Mouse (Mus musculus) cerebral cortex, adult 2 months (tissue): ENCODE measurements around the gene Wdfy2.

ENCODE experiments used
- WGBS: fragments of 180-500 bp; shearing (Covaris S2); methylation state at CpG from one replicate; pipeline ENCODE4 v1.1.7; 2018; 5-methylcytosine and 5-hydroxymethylcytosine counted together

Wdfy2 gene

DNA sequence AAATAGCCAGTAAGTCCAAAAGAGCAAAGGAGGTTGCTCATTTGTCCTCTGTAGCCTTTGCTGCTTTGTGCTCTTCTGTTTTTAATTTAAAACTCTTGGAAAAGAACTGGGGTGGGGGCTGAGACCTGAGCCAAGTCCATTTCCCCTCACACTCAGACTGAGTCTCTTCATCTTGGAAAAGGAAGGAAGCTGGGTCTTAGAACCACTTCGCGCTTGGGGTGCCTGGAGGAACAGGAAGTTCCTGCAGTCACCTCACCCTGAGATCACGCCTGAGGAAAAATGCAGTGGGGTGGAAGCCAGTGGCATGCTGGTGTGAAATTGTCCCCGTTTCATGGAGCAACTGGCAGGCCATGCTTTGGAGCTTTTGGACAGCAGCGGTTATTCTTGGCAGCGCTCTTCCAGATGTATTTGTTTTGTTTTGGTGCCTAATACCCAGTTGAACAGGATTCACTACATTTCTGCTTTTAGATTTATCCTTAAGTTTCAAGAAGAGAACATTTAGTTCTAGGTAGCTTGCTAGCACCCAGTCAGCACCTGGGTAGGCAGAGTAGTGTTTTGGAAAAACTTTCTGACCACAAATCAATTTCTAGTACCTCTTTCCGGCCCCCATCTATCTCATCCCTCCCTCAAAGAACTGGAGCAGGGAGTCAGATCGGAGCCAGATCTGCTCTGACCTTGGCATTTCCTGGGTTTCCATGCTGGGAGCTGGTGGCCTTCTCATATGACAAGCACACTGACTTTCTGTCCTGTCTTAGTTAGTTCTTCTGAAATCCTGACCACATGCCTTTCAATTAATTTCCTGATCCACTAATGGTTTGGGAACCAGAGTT is 7.7 kb downstream of the Wdfy2 start:
- 65% methylated on average over 8 of the region's 8 CpGs for WGBS

DNA sequence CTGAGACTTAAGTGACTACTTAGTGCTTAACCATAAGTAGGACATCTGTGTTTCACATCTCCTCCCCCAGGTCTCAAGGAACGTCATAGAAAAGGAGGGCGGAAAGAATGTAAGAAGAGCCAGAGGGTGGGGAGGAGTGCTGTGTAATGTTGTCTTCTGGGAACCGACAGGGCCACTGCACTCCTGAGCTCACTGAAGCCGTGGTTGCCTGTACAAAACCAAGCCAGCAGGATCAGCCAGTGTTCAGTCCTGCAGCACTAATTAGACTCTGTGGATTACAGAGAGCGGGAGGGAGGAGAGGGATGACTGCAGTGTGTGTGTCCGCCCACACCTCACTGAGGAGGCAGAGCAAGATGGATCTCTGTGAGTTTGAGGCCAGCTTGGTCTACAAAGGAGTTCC is 13.5 kb downstream of the Wdfy2 start:
- WGBS: 27% methylated on average over 6 of the region's 6 CpGs

DNA sequence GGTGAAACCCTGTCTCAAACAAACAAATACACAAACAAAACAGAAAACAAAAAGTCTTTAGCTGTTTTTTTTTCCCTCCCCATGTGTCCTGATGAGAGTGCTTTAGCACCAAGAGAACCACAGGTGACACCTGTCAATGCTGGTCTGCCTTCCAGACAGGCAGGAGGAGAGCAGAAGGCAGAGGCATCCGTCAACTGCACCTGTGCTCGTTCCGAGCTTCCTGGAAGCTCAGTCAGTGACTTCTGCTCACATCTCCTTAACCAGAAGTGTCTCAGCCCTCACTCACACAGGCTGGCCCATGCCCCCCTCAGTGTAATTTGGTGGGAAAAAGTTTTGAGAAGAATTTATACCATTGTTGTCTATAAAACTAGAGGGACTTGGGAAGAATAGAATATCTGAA is 15.4 kb downstream of the Wdfy2 start:
- WGBS: 78% methylated on average over 3 of the region's 3 CpGs

DNA sequence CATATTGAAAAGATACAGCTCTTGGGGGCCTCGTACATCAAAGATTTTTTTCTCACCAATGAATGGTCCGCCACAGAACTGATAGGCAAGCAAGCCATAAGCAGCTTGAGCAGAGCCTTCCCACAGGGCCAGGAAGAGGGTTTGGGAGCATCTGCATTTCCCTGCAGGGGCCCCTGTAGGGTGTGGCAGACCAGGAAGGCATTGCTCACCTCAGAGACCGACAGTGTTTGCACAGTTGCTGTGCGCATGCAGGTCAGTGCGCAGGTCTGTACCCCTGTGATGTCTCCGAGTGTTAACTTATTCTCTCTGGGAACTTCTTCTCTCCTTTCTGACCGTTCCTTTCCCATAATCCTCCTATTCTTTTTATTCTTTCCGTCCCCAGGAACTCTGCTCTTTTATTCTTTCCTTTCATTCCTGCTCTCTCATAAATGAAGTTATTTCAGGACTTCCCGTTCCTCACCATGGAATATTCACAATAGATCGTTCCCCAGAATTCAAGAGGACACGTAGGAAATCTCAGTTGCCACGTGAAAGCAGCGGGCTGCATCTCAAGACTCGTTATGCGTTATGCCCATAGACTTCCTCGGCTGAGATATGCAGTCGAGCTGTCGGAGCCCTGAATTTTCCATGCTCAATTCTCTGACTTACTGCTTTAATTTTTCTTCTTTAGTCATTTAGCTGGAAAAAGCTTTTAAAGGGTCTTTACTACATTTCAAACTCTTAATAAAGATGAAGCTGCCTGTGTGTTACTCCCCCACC is 17.8 kb downstream of the Wdfy2 start:
- 39% methylated on average over 18 of the region's 18 CpGs for WGBS

DNA sequence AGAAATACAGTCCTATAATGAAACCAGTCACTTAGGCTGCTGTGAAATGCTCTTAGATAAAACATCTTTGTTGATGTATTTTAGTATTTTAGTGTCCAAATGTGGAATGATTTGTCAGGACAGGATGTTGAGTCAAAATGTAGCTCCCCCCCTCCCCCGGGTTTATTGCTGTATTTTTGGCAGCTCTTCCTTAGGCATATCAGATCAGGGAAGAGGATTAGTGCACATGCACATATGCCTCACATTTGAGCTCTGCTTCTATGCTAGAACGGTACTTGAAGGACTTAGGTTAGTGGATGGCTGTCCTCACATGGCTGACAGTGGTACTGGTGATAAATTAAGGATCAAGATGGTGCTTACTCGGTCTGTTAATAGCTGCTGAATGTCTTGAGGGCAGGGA is 18.4 kb downstream of the Wdfy2 start:
- WGBS: 35% methylated on average over 3 of the region's 3 CpGs

DNA sequence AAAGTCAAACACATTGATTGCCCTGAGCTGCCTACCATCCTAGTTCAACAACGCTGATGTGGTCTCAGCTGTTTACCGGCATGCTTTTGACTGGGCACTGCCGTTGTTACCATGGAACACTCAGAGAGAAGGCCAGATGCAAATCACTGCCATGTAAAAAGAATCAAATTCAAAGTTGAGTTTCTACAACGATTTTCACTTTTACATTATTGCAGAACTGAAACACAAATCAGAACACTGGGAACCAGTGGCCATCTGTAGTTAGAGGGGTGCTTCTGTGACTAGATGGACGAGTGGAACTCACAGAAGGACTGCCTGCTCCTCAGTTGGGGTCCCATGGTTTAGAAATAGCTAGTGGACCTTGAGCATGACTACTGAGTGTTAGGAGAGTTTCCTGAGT is 19.0 kb downstream of the Wdfy2 start:
- WGBS: 65% methylated on average over 5 of the region's 5 CpGs

DNA sequence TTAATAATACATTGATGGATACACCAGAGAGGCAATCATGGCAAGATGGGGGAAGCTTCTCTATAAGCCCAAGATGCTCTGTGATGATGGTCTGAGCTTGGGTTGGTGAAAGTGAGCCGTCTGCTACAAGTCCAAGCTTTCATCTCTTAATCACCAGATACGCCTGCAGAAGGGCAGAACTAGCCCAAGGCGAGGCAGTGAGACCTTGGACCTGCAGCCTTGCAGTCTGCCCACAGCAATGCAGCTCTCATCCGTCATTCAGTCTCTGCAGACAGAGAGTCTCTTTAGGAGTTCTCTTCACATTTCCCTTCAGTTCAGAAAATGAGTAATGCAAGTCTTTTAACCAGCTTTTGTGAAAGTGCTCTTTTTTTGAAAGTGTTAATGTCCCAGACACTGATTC is 20.4 kb downstream of the Wdfy2 start:
- WGBS: 84% methylated on average over 4 of the region's 4 CpGs

DNA sequence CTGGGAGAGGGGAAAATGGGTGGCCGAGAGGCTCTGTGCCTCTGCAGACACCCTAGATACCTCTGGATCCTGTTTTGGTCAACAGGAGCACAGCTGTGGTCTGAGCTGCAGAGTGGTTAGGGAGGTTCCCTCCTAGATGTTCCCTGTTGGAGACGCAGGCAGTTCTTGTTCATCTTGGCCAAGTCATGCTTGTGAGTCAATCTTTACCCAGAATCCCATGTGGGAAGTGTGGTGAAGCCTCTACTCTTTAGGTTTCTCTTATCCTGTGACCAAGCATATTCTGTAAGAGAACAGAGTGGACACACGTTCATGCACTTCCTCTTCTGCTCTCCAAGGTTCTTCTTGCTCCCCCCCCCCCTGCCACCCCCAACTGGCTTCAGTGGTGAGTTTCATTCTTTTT is 20.8 kb downstream of the Wdfy2 start:
- WGBS: 67% methylated on average over 3 of the region's 3 CpGs

DNA sequence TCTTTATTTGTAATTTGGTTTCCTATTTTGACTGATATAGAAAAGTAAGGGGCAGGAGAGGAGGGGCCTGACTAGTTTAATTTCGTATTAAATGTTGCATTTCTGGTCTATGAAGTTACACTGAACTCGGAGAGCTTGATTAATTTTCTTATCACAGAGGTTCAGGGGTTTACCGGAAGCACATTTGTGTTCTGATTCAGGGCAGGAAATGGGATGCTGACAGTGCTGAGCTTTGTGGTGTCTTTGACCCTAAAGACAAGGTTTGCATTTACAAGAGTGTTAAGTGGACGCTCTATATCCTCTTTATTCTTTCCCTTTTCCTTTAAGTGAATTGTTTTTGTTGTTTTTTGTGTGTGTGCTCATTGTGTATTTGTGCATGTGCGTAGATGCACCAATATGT is 25.1 kb downstream of the Wdfy2 start:
- 86% methylated on average over 5 of the region's 5 CpGs for WGBS

DNA sequence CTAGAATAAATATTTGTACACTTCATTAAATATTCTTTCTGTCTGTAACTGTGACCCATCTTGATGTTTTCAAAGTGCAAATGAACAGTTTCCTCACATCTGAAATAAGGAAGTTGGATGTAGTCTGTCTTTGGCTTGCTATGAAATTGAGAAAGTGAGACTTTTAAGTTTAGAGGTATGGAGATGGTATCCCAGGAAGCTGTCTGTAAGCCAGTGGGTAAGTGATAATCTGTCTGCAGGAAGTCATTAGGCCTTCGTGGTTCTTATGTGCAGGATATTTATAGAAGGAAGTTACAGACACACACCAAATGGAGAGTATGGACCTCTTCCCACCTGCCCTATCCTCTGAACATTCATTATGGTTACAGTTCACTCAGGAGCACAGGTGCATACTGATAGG is 26.8 kb downstream of the Wdfy2 start:
- WGBS: 23% methylated on average over 1 of the region's 1 CpGs

DNA sequence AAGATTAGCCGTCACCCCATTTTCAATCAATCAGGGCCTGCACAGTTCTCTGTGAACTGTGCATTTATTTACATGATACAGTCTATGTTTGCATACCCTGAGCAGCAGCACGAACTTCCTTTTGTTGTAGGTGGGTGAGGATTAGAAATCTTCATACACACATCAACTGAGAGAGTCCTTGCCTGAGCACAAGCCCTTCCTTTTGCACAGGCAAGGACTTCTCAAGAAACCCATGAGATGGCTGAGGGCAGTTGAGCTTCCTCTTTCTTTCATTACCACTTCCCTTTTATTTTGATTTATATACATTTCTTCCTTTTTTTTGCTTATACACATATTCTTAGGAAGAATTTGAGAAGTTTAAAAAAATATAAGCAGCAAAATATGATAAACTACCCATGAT is 27.9 kb downstream of the Wdfy2 start:
- 54% methylated on average over 2 of the region's 2 CpGs for WGBS

DNA sequence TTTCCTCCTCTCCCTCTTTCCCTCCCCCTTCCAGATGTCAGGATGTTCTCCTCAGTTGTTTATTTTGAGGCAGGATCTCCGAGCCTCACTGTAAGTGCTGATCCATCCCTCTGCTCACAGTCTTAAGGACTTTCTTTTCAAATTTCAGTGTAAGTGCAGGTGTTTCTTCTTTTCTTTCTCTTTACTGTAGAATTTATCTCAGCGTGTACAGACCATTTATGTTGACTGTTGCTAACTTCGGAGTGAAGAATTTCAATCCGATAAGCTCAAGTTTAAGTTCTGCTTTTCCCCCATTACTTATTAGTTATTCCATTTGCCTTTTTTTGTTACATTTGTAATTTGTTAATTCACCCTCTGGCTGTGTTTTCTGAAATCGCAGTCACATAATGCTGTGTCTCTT is 29.6 kb downstream of the Wdfy2 start:
- 74% methylated on average over 5 of the region's 5 CpGs for WGBS

DNA sequence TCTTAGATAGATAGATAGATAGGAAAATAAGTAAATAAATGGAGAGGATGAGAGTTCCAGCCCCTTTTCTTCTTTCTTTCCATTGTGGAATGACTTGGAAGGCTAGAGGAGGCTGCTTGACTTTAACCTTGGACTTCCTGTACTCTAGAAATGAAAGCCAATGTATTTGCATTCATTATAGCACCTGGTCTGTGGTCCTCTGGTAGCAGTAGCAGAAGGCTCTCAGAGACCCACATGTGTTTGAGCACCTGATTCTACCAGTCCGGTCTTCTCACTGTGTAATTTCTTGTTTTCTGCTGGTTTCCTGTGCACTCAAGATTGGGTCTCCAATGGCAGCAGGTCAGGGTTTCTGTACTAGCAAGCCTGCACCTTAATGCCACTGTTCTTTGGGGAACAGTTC is 30.1 kb downstream of the Wdfy2 start:
- 86% methylated on average over 1 of the region's 1 CpGs for WGBS

DNA sequence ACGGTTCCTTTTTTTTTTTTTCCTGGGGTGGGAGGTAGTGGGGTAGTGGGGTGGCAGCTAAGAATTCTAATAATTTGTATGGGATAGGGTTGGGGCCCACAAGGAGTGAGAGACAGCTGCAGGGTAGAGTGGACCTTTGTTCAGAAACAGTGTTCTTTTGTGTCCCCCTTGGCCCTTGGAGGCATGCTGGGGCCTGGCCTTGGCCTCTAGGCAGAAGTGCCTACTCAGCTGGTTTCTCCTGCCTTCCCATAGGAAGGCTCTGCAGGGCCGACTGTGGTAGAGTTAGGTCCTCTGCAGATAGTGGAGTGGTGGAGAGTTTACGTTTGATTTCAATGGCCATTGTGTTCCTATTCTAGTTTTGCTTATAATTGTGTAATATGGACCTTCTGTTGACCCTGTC is 30.8 kb downstream of the Wdfy2 start:
- 60% methylated on average over 3 of the region's 3 CpGs for WGBS

DNA sequence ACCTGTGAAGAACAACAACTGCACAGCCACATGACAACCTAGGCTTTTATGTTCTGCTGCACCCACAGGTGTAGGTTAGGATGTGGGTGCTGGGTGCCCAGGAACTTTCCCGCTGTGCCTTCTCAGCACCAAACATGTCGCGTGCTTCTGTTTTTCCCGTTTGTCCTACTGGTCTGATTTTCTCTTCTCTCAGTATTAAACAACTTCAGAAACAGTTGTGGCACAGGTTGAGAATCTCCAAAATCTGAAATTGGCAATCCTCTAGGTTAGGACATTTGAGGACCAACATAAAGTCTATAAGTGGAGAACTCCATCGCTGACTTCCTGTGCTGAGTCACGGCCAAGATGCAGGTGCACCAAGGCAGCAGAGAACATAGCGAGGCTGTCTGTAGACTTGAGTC is 32.8 kb downstream of the Wdfy2 start:
- 92% methylated on average over 7 of the region's 7 CpGs for WGBS

DNA sequence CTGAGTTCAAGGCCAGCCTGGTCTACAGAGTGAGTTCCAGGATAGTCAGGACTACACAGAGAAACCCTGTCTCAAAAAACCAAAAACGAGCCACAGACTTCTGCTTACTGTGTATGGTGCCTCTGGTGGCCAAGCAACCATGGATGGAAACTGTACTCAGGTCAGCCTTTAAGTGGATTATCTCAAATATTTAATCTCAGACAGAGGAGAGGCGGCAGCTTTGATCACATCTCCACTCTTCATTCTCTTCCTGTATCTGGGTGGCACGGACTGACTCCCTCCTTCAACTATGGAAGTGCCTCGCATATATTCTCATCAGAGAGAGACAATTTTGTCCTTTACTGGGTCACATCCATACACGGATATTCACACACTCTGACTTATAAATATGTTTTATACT is 34.0 kb downstream of the Wdfy2 start:
- WGBS: 92% methylated on average over 5 of the region's 5 CpGs

DNA sequence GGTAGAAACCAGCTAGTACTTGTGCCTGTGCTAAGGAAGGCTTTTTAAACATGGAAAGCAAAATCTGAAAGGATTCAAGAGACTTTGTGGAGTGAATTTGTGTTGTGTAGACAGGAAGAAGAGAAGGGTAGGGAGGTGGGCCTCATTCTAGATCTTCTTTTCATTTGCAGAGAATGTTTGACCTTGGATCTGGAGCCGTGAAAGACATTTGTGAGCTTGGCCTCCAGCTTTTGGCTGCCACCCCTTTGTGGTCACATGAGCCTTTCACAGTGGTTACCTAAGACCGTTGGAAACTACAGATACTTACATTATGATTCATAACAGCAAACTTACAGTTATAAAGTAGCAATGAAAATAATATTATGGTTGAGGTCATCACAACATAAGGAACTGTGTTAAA is 34.5 kb downstream of the Wdfy2 start:
- WGBS: 68% methylated on average over 2 of the region's 2 CpGs

DNA sequence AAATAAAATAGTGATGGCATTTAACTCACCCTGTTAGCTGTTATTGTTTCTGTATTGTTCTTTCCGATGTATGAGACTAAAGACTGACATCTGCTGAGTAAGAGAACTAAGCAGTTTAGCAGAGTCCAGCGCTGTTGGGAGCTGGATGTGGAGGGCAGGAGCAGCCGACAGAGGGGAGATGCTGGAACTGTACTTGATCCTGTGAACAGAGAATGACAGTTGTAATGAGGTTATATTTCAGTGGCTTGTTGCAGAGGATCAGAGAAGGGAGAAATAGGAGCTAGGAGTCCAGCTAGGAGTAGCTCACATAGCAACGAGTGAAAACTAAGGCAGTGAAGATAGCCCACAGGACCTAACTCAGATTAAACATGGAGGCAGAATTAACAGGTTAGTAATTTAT is 36.3 kb downstream of the Wdfy2 start:
- WGBS: 57% methylated on average over 4 of the region's 4 CpGs

DNA sequence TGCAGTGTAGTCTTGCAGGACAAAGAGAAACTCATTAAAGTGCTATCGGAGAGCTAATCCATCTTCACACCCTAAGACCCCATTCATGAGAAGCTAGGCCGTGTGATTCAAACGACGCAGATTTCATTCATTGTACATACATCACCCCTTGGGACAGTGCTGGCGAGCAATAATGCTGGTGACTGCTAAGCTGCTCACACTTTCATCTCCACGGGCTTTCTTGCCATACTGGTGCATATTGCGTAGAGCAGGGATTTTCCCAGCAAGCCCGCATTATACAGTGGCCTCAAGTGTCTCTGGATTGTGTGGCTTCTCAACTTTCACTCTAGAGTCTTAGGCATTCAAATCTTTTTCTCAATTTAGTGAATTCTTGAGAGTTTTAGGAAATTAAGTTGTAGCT is 36.9 kb downstream of the Wdfy2 start:
- 68% methylated on average over 8 of the region's 8 CpGs for WGBS

DNA sequence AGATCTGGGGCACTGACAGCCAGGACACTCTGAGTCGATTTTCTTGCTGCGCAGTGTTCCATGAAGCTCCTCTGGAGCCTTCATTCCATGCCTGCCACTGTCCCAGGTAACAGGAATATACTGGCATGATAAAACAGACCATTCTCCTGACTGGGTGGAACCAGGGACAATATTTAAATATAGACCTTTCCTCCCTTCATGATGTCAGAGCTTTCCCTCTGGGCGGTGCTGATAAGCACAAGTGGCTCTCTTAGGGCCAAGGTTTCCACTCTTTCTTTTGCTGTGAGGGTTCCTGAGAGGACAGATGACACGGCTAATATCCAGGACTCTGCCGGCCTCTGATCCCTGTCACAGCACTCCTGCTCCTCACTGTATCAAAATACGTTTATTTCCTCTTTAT is 40.6 kb downstream of the Wdfy2 start:
- WGBS: 74% methylated on average over 6 of the region's 6 CpGs

DNA sequence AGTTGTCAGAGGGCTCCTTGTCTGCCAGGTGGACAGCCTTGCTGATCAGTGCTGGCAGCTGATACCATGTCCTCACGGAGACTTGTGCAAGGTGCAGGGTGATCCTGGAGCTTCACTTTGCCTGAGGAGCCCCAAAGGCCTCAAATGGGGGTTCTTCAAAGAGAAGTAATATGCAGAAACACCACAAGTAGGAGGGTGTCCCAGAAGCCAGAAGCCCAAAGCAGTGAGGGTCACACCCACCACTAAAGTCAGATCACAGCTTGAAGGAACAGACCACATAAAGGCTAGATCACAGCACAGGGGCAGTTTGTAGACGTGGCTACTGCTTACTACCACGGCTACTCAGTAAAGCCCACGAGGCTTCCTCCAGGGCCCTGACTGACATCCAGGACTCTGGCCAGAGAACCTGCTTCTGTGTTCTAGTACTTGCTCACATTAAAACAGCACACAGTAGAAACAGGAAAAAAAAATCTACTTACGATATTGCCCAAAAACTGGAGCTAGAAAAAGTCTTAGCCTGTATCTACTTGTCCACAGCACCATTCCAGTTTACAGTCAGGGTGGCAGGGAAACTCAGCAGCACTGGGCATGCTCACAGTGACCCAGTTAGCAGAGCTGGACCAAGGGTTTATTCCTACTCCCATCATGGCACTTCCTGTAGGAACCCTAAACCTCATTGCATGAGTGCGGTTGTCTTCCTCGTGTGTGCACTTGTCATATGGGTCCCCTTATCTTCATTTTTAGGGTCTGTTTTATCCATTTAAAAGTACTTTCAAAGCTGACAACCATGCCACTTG is 41.4 kb downstream of the Wdfy2 start:
- 59% methylated on average over 7 of the region's 7 CpGs for WGBS

DNA sequence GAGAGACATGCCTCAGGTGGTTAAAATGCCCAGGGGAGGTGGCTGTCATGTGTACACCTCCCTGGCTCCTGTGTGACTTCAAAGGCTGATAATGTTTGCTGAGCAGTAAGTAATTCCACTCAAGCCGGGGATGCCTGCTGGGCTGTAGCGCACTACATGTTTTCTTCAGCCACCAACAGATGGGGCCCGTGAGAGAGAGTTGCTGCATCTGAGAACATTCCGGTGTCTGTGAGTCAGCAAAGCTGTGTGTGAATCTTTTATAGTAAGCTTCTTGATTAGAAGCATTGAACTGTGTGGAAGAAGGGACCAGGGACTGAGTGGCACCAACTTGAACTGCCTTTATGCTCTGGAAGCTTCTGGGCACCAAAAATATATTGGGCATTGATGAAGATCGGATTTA is 42.0 kb downstream of the Wdfy2 start:
- 4% methylated on average over 5 of the region's 5 CpGs for WGBS
